Mouse (Mus musculus) liver, adult 2 months (tissue): Measurements from ENCODE around the gene Ric1. TPM values are rescaled to one million over a fixed set of nuclear protein-coding genes. Genes with fewer than 3 reads are reported as not detected.

ENCODE experiments used
- DNase-seq: peaks from one replicate; pipeline ENCODE4 v3.0.0-alpha.2; 2011; ENCODE audit warnings: low read depth, low spot score; ENCODE audit errors: extremely low read depth
- H3K27ac ChIP-seq: fragments of 200-500 bp; replicated peaks from 2 replicates; pipeline ENCODE4 v1.5.1; 2012; ENCODE audit warnings: low read depth, mild to moderate bottlenecking, control low read depth, inconsistent platforms, low read length; ENCODE audit not compliant: insufficient read depth
- H3K27me3 ChIP-seq: fragments of 200-500 bp; 2 replicates; pipeline ENCODE4 v1.6.1; 2012; ENCODE audit warnings: mild to moderate bottlenecking, moderate library complexity, low read length, inconsistent platforms; ENCODE audit not compliant: control insufficient read depth, insufficient read depth
- H3K36me3 ChIP-seq: fragments of 200-500 bp; 2 replicates; pipeline ENCODE4 v1.6.1; 2012; ENCODE audit warnings: low read length, inconsistent platforms; ENCODE audit not compliant: control insufficient read depth, insufficient read depth
- H3K4me1 ChIP-seq: fragments of 200-500 bp; 2 replicates; pipeline ENCODE4 v1.6.1; 2011; ENCODE audit warnings: low read length; ENCODE audit not compliant: control insufficient read depth, insufficient read depth
- H3K4me3 ChIP-seq: fragments of 200-500 bp; 2 replicates; pipeline ENCODE4 v1.5.1; 2011; ENCODE audit warnings: low read depth, mild to moderate bottlenecking, control low read depth, low read length, moderate library complexity; ENCODE audit not compliant: insufficient read depth
- H3K79me2 ChIP-seq: fragments of 200-500 bp; 2 replicates; pipeline ENCODE4 v1.6.1; 2012; ENCODE audit warnings: inconsistent platforms, mild to moderate bottlenecking, low read length, moderate library complexity; ENCODE audit not compliant: control insufficient read depth, insufficient read depth
- H3K9ac ChIP-seq: fragments of 200-500 bp; 2 replicates; pipeline ENCODE4 v1.6.1; 2012; ENCODE audit warnings: low read depth, mild to moderate bottlenecking, control low read depth, inconsistent platforms, low read length
- CTCF ChIP-seq: fragments of 200-500 bp; IDR thresholded peaks from 2 replicates; pipeline ENCODE4 v1.5.1; 2011; ENCODE audit warnings: low read depth, low read length, control low read depth
- POLR2A ChIP-seq: fragments of 200-500 bp; IDR thresholded peaks from 2 replicates; pipeline ENCODE4 v1.6.1; 2011; ENCODE audit warnings: low read length, control low read depth; ENCODE audit not compliant: insufficient read depth; ENCODE audit errors: extremely low read depth
- WGBS: fragments of 180-500 bp; shearing (Covaris S2); methylation state at CpG from one replicate; pipeline ENCODE4 v1.1.7; 2018; 5-methylcytosine and 5-hydroxymethylcytosine counted together
- polyA plus RNA-seq: library from polyadenylated mRNA; depleted of rRNA; stranded (reverse); fragments of >200 nt; gene quantifications from 2 replicates; pipeline ENCODE4 v1.2.3, GENCODE M21; 2012
- total RNA-seq: library from RNA; depleted of rRNA; stranded (reverse); fragments of >200 nt; gene quantifications from 2 replicates; pipeline ENCODE4 v1.2.3, GENCODE M21; 2014

The Ric1 gene
- total and polyA plus RNA-seq, 2 experiments = 5.4 to 39.3 TPM

GRCm38 (mm10) chr19:29481578-29481977 is 40.5 kb upstream of the Ric1 start:
- H3K79me2 ChIP-seq = no peaks in the 10 kb centered on the region
- TF ChIP-seq CTCF (no peak), POLR2A (no peak)
- no peaks in the 10 kb centered on the region for H3K27me3 ChIP-seq
- no peaks in the 10 kb centered on the region for H3K4me1 ChIP-seq
- no peaks in the 10 kb centered on the region for H3K36me3 ChIP-seq
- no peak overlapping the region for H3K4me3 ChIP-seq
- 80% methylated on average over 6 of the region's 6 CpGs for WGBS
- no peak overlapping the region for H3K9ac ChIP-seq
- DNase-seq = no peak
- no peak overlapping the region for H3K27ac ChIP-seq

- no peaks in the 10 kb centered on the region for H3K36me3 ChIP-seq
- 93% methylated on average over 5 of the region's 5 CpGs for WGBS
- H3K27ac ChIP-seq = no peak overlapping the region
- H3K4me3 ChIP-seq = no peak overlapping the region
- no peak for TF ChIP-seq CTCF
- no peak for TF ChIP-seq POLR2A
- H3K79me2 ChIP-seq = no peaks in the 10 kb centered on the region
- H3K9ac ChIP-seq = no peak overlapping the region
- H3K27me3 ChIP-seq = no peaks in the 10 kb centered on the region
- DNase-seq = no peak
- H3K4me1 ChIP-seq = no peaks in the 10 kb centered on the region
Measured at GRCm38 (mm10) chr19:29482148-29482547, 39.9 kb upstream of the Ric1 start.

GRCm38 (mm10) chr19:29482637-29483036 is 39.4 kb upstream of the Ric1 start:
- Histone ChIP-seq H3K36me3 (no peaks in the 10 kb centered on the region), H3K27me3 (no peaks in the 10 kb centered on the region), H3K27ac (no peak overlapping the region), H3K79me2 (no peaks in the 10 kb centered on the region), H3K4me1 (no peaks in the 10 kb centered on the region), H3K4me3 (no peak overlapping the region), H3K9ac (no peak overlapping the region)
- no peak for TF ChIP-seq CTCF
- no peak for TF ChIP-seq POLR2A
- WGBS = 83% methylated on average over 3 of the region's 3 CpGs
- DNase-seq = no peak

GRCm38 (mm10) chr19:29483386-29483785 is 38.7 kb upstream of the Ric1 start:
- WGBS = 89% methylated on average over 2 of the region's 2 CpGs
- Histone ChIP-seq H3K79me2 (no peaks in the 10 kb centered on the region), H3K36me3 (no peaks in the 10 kb centered on the region), H3K4me1 (peaks cover 2% of the 10 kb centered on the region; the same call in 1 of the 2 replicates), H3K4me3 (no peak overlapping the region), H3K27me3 (no peaks in the 10 kb centered on the region), H3K27ac (no peak overlapping the region), H3K9ac (no peak overlapping the region)
- TF ChIP-seq POLR2A = no peak
- no peak for TF ChIP-seq CTCF
- DNase-seq = no peak

GRCm38 (mm10) chr19:29484537-29484936 is 37.5 kb upstream of the Ric1 start:
- Histone ChIP-seq H3K27me3 (no peaks in the 10 kb centered on the region), H3K4me1 (peaks cover 6% of the 10 kb centered on the region), H3K36me3 (no peaks in the 10 kb centered on the region), H3K4me3 (no peak overlapping the region), H3K9ac (no peak overlapping the region), H3K27ac (no peak overlapping the region), H3K79me2 (no peaks in the 10 kb centered on the region)
- 67% methylated on average over 2 of the region's 2 CpGs for WGBS
- no peak for DNase-seq
- TF ChIP-seq POLR2A (no peak), CTCF (no peak)

GRCm38 (mm10) chr19:29485257-29485948 is 36.7 kb upstream of the Ric1 start:
- Histone ChIP-seq H3K9ac (no peak overlapping the region), H3K4me3 (no peak overlapping the region), H3K79me2 (no peaks in the 10 kb centered on the region), H3K36me3 (no peaks in the 10 kb centered on the region), H3K4me1 (peaks cover 11% of the 10 kb centered on the region), H3K27ac (no peak overlapping the region), H3K27me3 (no peaks in the 10 kb centered on the region)
- TF ChIP-seq CTCF (no peak), POLR2A (no peak)
- 92% methylated on average over 3 of the region's 3 CpGs for WGBS
- DNase-seq = no peak
